Mouse (Mus musculus) ES-Bruce4 (cell line): Measurements from ENCODE around the gene Cisd3.
A peak's percentile ranks its signal among the peaks of the same experiment; 100 is the strongest.

Source experiments
- CTCF ChIP-seq: IDR thresholded peaks from one replicate; pipeline ENCODE4 v1.8.1; 2011; ENCODE audit warnings: low read depth, low read length
- EP300 ChIP-seq: IDR thresholded peaks from 2 replicates; pipeline ENCODE4 v1.6.1; 2011; ENCODE audit warnings: low read depth, low read length; ENCODE audit not compliant: insufficient read depth
- POLR2A ChIP-seq: IDR thresholded peaks from one replicate; pipeline ENCODE4 v1.8.1; 2011; ENCODE audit warnings: low read length; ENCODE audit not compliant: insufficient read depth

DNA sequence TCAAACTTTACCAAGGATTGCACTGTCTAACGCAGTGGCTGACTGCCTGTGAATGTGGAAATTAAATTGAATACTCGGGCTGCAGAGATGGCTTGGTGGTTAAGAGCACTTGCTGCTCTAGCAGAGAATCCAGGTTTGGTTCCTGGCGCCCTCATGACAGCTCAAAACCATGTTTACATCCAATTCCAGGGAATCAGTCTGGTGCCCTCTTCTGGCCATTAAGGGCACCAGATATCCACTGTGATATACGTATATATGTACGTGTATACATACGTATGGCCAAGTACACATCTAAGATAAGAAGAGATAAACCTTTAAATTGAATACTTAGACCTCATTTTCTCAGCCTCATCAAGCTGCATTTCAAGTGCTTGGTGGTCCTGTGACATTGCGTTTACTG lies 19.4 kb upstream of the Cisd3 start:
- TF ChIP-seq POLR2A (no peak), CTCF (peak; percentile 15), EP300 (no peak)
